Mouse (Mus musculus) ES-E14 (cell line): ENCODE results near the gene Aqp2.

Source experiments
- HCFC1 ChIP-seq: IDR thresholded peaks from 2 replicates; pipeline ENCODE4 v1.6.1; 2012; ENCODE audit warnings: low read length, inconsistent platforms, borderline replicate concordance; ENCODE audit not compliant: insufficient read depth
- ZNF384 ChIP-seq: IDR thresholded peaks from 2 replicates; pipeline ENCODE4 v1.6.1; 2012; ENCODE audit warnings: low read depth, low read length, inconsistent platforms

DNA sequence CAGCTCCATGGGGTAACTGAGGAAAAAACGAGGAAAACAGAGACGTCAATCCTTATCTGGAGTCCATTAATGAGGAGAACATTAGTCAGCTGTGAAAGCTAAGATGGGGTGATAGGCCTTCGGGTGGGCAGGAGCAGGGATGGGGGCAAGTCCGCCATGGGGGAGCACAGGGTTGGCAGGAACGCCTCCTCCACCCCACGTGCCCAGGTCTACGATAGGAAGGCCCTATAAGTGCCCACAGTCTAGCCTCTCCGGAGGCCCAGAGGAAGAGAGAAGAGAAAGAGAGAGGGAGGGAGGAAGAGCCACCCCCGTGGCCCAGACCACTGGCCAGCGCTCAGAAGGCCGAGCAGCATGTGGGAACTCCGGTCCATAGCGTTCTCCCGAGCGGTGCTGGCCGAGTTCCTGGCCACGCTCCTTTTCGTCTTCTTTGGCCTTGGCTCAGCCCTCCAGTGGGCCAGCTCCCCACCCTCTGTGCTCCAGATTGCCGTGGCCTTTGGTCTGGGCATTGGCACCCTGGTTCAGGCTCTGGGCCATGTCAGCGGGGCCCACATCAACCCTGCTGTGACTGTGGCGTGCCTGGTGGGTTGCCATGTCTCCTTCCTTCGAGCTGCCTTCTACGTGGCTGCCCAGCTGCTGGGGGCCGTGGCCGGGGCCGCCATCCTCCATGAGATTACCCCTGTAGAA, at the start of gene Aqp2:
- no peak for TF ChIP-seq HCFC1
- TF ChIP-seq ZNF384: no peak
